Mouse (Mus musculus) MEL (cell line): ENCODE measurements around the gene Gh.

Experiments used
- CTCF ChIP-seq, 3 experiments: IDR thresholded peaks in 2 of 3; conservative IDR thresholded peaks in 1 of 3; 2 replicates each; pipeline ENCODE4 v1.5.1; 2011 to 2012; ENCODE audit warnings: low read length in 3 of 3, low read depth in 2 of 3, mild to moderate bottlenecking in 2 of 3, improper control_type of control experiment in 1 of 3, inconsistent platforms in 1 of 3, mixed read lengths in 1 of 3, moderate library complexity in 1 of 3; ENCODE audit not compliant: control insufficient read depth in 1 of 3, insufficient read depth in 1 of 3, poor library complexity in 1 of 3, severe bottlenecking in 1 of 3
- POLR2A ChIP-seq, 2 experiments: IDR thresholded peaks; 2 replicates each; pipeline ENCODE4 v1.6.1; 2011 to 2012; ENCODE audit warnings: low read length in 2 of 2, mild to moderate bottlenecking in 2 of 2, control low read depth in 1 of 2, improper control_type of control experiment in 1 of 2, low read depth in 1 of 2, moderate library complexity in 1 of 2; ENCODE audit not compliant: control insufficient read depth in 1 of 2, insufficient read depth in 1 of 2, poor library complexity in 1 of 2

GRCm38 (mm10) chr11:106273311-106273684, 28.4 kb downstream of the Gh start:
- no peak for TF ChIP-seq CTCF (IDR thresholded peaks at IDR 0.05 in 2 of 3, conservative IDR thresholded peaks at IDR 0.05 in 1 of 3; ENCODE audit: control insufficient read depth in 1 of 3, insufficient read depth in 1 of 3, low read depth in 2 of 3, low read length in 3 of 3, poor library complexity in 1 of 3, severe bottlenecking in 1 of 3)
- TF ChIP-seq POLR2A (IDR thresholded peaks at IDR 0.05; ENCODE audit: control insufficient read depth in 1 of 2, insufficient read depth in 1 of 2, low read depth in 1 of 2, low read length in 2 of 2, poor library complexity in 1 of 2): no peak; a peak in 1 of 4 replicates
